Mouse (Mus musculus) monocyte, adult 59 days (primary cell): ENCODE measurements around the gene Chst14. TPM values are rescaled to one million over a fixed set of nuclear protein-coding genes. Genes with fewer than 3 reads are reported as not detected.

Experiments used
- total RNA-seq, 2 experiments: library from RNA; stranded (reverse); gene quantifications; one replicate each; pipeline ENCODE4 v1.2.4; 2023

Gene Chst14
- 1 to 10 TPM; 7.0 to 8.8 TPM for total RNA-seq

GRCm38 (mm10) chr2:118926361-118926997, at the start of gene Chst14:
TSS of gene Chst14 (plus strand) at chr2:118926496.

GRCm38 (mm10) chr2:118899981-118900825, 26.1 kb upstream of the Chst14 start, which contains the start of gene Bahd1:
TSS of gene Bahd1 (plus strand) at chr2:118900377.

Other genes with a start within 250 kb of the Chst14 start
- gene Ankrd63, start 222.5 kb upstream of the Chst14 start, total RNA-seq, result under 1 TPM; 0.09 to 0.26 TPM
- 10 to 100 TPM; 73.3 to 84.3 TPM for gene Plcb2, start 198.1 kb upstream of the Chst14 start, total RNA-seq
- gene Inafm2, start 180.7 kb upstream of the Chst14 start, total RNA-seq, result 10 to 100 TPM; 21.7 to 21.9 TPM
- under 1 TPM; 0.52 to 0.81 TPM for gene Ccdc9b, start 163.8 kb upstream of the Chst14 start, total RNA-seq
- not detected for gene Phgr1, start 153.7 kb upstream of the Chst14 start, total RNA-seq
- gene Disp2, start 146.8 kb upstream of the Chst14 start, total RNA-seq, result not detected
- 1 to 10 TPM; 5.0 to 7.1 TPM for gene Knstrn, start 112.5 kb upstream of the Chst14 start, total RNA-seq
- 10 to 100 TPM; 30.6 to 44.1 TPM for gene Ivd, start 64.5 kb upstream of the Chst14 start, total RNA-seq
- gene Bahd1, start 26.1 kb upstream of the Chst14 start, total RNA-seq, result 10 to 100 TPM; 20.4 to 22.3 TPM
- 10 to 100 TPM; 10.7 to 14.7 TPM for gene Ccdc32, start 102.9 kb downstream of the Chst14 start, total RNA-seq
- gene Rpusd2, start 108.3 kb downstream of the Chst14 start, total RNA-seq, result 1 to 10 TPM; 3.9 to 5.4 TPM
- 1 to 10 TPM; 1.4 to 2.3 TPM for gene Knl1, start 120.6 kb downstream of the Chst14 start, total RNA-seq
- under 1 TPM in 1 of 2 experiments, not detected in 1; 0.18 TPM for gene Rad51, start 186.3 kb downstream of the Chst14 start, total RNA-seq
- gene Rmdn3, start 230.5 kb downstream of the Chst14 start, total RNA-seq, result 10 to 100 TPM; 15.4 to 16.4 TPM
- gene Gchfr, start 241.3 kb downstream of the Chst14 start, total RNA-seq, result not detected
- gene Gm14137, start 248.0 kb downstream of the Chst14 start, total RNA-seq, result not detected